Mouse (Mus musculus) stomach, embryonic 16.5 days (tissue): Measurements from ENCODE around the gene Cnih4. TPM values are rescaled to one million over a fixed set of nuclear protein-coding genes. Genes with fewer than 3 reads are reported as not detected.

Experiments
- ATAC-seq: fragments of 200-750 bp; cut with Nextera tagmentation; 2 replicates; pipeline ENCODE4 v1.8.0; 2017; ENCODE audit warnings: moderate number of reproducible peaks, moderate TSS enrichment; ENCODE audit not compliant: insufficient read depth, low FRiP score
- H3K27ac ChIP-seq: fragments of 300-500 bp; sonication (generic); 2 replicates; pipeline ENCODE4 v1.5.1; 2014; ENCODE audit warnings: low read length
- H3K27me3 ChIP-seq: fragments of 300-500 bp; sonication (generic); 2 replicates; pipeline ENCODE4 v1.6.1; 2014; ENCODE audit warnings: low read length, control low read depth, mixed read lengths; ENCODE audit not compliant: control insufficient read depth, insufficient read depth
- H3K36me3 ChIP-seq: fragments of 300-500 bp; sonication (generic); 2 replicates; pipeline ENCODE4 v1.6.1; 2014; ENCODE audit warnings: low read length; ENCODE audit not compliant: control insufficient read depth, insufficient read depth
- H3K4me1 ChIP-seq: fragments of 300-500 bp; sonication (generic); 2 replicates; pipeline ENCODE4 v1.6.1; 2014; ENCODE audit warnings: low read length, control low read depth, mixed read lengths; ENCODE audit not compliant: control insufficient read depth, insufficient read depth
- H3K4me2 ChIP-seq: fragments of 300-500 bp; sonication (generic); 2 replicates; pipeline ENCODE4 v1.6.1; 2014; ENCODE audit warnings: low read depth, low read length, mixed read lengths
- H3K4me3 ChIP-seq: fragments of 300-500 bp; sonication (generic); replicated peaks from 2 replicates; pipeline ENCODE4 v1.5.1; 2014; ENCODE audit warnings: mild to moderate bottlenecking, low read length
- H3K9ac ChIP-seq: fragments of 300-500 bp; sonication (generic); 2 replicates; pipeline ENCODE4 v1.6.1; 2014; ENCODE audit warnings: low read length
- H3K9me3 ChIP-seq: fragments of 300-500 bp; sonication (generic); replicated peaks from 2 replicates; pipeline ENCODE4 v1.6.1; 2016; ENCODE audit warnings: low read length, control low read depth; ENCODE audit not compliant: control insufficient read depth
- WGBS: fragments of 180-500 bp; shearing (Covaris S2); extraction: QIAGEN DNeasy Blood & Tissue Kit; methylation state at CpG from one replicate; pipeline ENCODE4 v1.1.7; 2014; 5-methylcytosine and 5-hydroxymethylcytosine counted together
- polyA plus RNA-seq: library from polyadenylated mRNA; unstranded; fragments of >200 nt; fragmentation: Nextera tagmentation; extraction: Ambion mirVana; gene quantifications from 2 replicates; pipeline ENCODE4 v1.2.1, GENCODE M21; 2015

Gene Cnih4
- polyA plus RNA-seq: 113 and 135 TPM in 2 replicates

GRCm38 (mm10) chr1:181143950-181144836 is at the start of gene Cnih4, which contains the start of gene Nvl:
Gene Cnih4 (plus strand): TSS chr1:181144693.
Gene Nvl (minus strand): TSS chr1:181144204.
- WGBS: under 1% methylated on average over 52 of the region's 52 CpGs
- peak within 1 kb of the TSS; percentile 94 for H3K4me3 ChIP-seq
- H3K36me3 ChIP-seq: no peaks in the 10 kb centered on the region
- peak within 1 kb of the TSS; percentile 83 for H3K9ac ChIP-seq
- H3K27ac ChIP-seq: peak within 1 kb of the TSS; percentile 93
- peak; percentile 99 for ATAC-seq
- H3K27me3 ChIP-seq: no peaks in the 10 kb centered on the region
- H3K9me3 ChIP-seq: no peaks in the 10 kb centered on the region
- peaks cover 10% of the 10 kb centered on the region for H3K4me1 ChIP-seq
- H3K4me2 ChIP-seq: peak within 1 kb of the TSS; percentile 88

- no peaks in the 10 kb centered on the region for H3K27me3 ChIP-seq
- no peak overlapping the region for H3K27ac ChIP-seq
- no peaks in the 10 kb centered on the region for H3K9me3 ChIP-seq
- H3K9ac ChIP-seq: no peak overlapping the region
- WGBS: 88% methylated on average over 4 of the region's 4 CpGs
- no peak overlapping the region for H3K4me2 ChIP-seq
- H3K36me3 ChIP-seq: peaks cover 13% of the 10 kb centered on the region
- H3K4me1 ChIP-seq: no peaks in the 10 kb centered on the region
- ATAC-seq: no peak
- no peak overlapping the region for H3K4me3 ChIP-seq
These were observed 27.4 kb upstream of the Cnih4 start for GRCm38 (mm10) chr1:181117112-181117511.

GRCm38 (mm10) chr1:181124145-181124544 is 20.3 kb upstream of the Cnih4 start:
- Histone ChIP-seq H3K36me3 (peaks cover 15% of the 10 kb centered on the region), H3K4me3 (no peak overlapping the region), H3K9me3 (no peaks in the 10 kb centered on the region), H3K27ac (no peak overlapping the region), H3K27me3 (no peaks in the 10 kb centered on the region), H3K4me1 (no peaks in the 10 kb centered on the region), H3K9ac (no peak overlapping the region), H3K4me2 (no peak overlapping the region)
- no peak for ATAC-seq
- 97% methylated on average over 2 of the region's 2 CpGs for WGBS

GRCm38 (mm10) chr1:181125916-181126315 is 18.6 kb upstream of the Cnih4 start:
- Histone ChIP-seq H3K9me3 (no peaks in the 10 kb centered on the region), H3K27me3 (no peaks in the 10 kb centered on the region), H3K4me2 (no peak overlapping the region), H3K27ac (no peak overlapping the region), H3K4me1 (no peaks in the 10 kb centered on the region), H3K36me3 (peaks cover 22% of the 10 kb centered on the region), H3K4me3 (no peak overlapping the region), H3K9ac (no peak overlapping the region)
- WGBS: 96% methylated on average over 3 of the region's 3 CpGs
- no peak for ATAC-seq

GRCm38 (mm10) chr1:181126766-181127165 is 17.7 kb upstream of the Cnih4 start:
- Histone ChIP-seq H3K36me3 (peaks cover 22% of the 10 kb centered on the region), H3K4me1 (no peaks in the 10 kb centered on the region), H3K4me2 (no peak overlapping the region), H3K9me3 (no peaks in the 10 kb centered on the region), H3K27ac (no peak overlapping the region), H3K27me3 (no peaks in the 10 kb centered on the region), H3K9ac (no peak overlapping the region), H3K4me3 (no peak overlapping the region)
- ATAC-seq: no peak
- whole genome bisulfite sequencing: 84% methylated on average over 9 of the region's 9 CpGs

- no peaks in the 10 kb centered on the region for H3K9me3 ChIP-seq
- H3K4me2 ChIP-seq: no peak overlapping the region
- H3K4me1 ChIP-seq: no peaks in the 10 kb centered on the region
- H3K27me3 ChIP-seq: no peaks in the 10 kb centered on the region
- H3K27ac ChIP-seq: no peak overlapping the region
- H3K9ac ChIP-seq: no peak overlapping the region
- 82% methylated on average over 6 of the region's 6 CpGs for WGBS
- no peak for ATAC-seq
- H3K4me3 ChIP-seq: no peak overlapping the region
- H3K36me3 ChIP-seq: peaks cover 26% of the 10 kb centered on the region; the same call in 1 of the 2 replicates
These were observed 12.6 kb upstream of the Cnih4 start for GRCm38 (mm10) chr1:181131915-181132314.

- Histone ChIP-seq H3K27ac (no peak overlapping the region), H3K9ac (no peak overlapping the region), H3K4me3 (no peak overlapping the region), H3K4me2 (no peak overlapping the region), H3K9me3 (no peaks in the 10 kb centered on the region), H3K36me3 (peaks cover 9% of the 10 kb centered on the region; the same call in 1 of the 2 replicates), H3K27me3 (no peaks in the 10 kb centered on the region), H3K4me1 (peaks cover 4% of the 10 kb centered on the region; the same call in 1 of the 2 replicates)
- ATAC-seq: no peak
- 92% methylated on average over 7 of the region's 7 CpGs for WGBS
These were observed 5.8 kb upstream of the Cnih4 start for GRCm38 (mm10) chr1:181138730-181139129.

- H3K9ac ChIP-seq: peak overlapping the region; percentile 83
- H3K36me3 ChIP-seq: no peaks in the 10 kb centered on the region
- 0% methylated on average over 12 of the region's 12 CpGs for WGBS
- peak overlapping the region; percentile 93 for H3K27ac ChIP-seq
- H3K27me3 ChIP-seq: no peaks in the 10 kb centered on the region
- peak overlapping the region; percentile 94 for H3K4me3 ChIP-seq
- no peaks in the 10 kb centered on the region for H3K9me3 ChIP-seq
- peak; percentile 22; the same call in 1 of the 2 replicates for ATAC-seq
- H3K4me1 ChIP-seq: peaks cover 10% of the 10 kb centered on the region
- peak overlapping the region; percentile 88 for H3K4me2 ChIP-seq
These were observed 914 bp upstream of the Cnih4 start for GRCm38 (mm10) chr1:181143609-181143949.

GRCm38 (mm10) chr1:181144966-181145365 is 473 bp downstream of the Cnih4 start:
- peak overlapping the region; percentile 93 for H3K27ac ChIP-seq
- H3K4me2 ChIP-seq: peak overlapping the region; percentile 88
- no peaks in the 10 kb centered on the region for H3K9me3 ChIP-seq
- H3K4me1 ChIP-seq: peaks cover 10% of the 10 kb centered on the region
- H3K9ac ChIP-seq: peak overlapping the region; percentile 83
- no peaks in the 10 kb centered on the region for H3K36me3 ChIP-seq
- peak overlapping the region; percentile 94 for H3K4me3 ChIP-seq
- WGBS: 10% methylated on average over 12 of the region's 12 CpGs
- H3K27me3 ChIP-seq: no peaks in the 10 kb centered on the region
- ATAC-seq: no peak
